Mouse (Mus musculus) limb, embryonic 12.5 days (tissue): ENCODE measurements around the gene Trem2. TPM values are rescaled to one million over a fixed set of nuclear protein-coding genes. Genes with fewer than 3 reads are reported as not detected.

Experiments
- ATAC-seq: fragments of 200-750 bp; cut with Nextera tagmentation; 2 replicates; pipeline ENCODE4 v1.8.0; 2017; ENCODE audit warnings: low read depth, moderate TSS enrichment; ENCODE audit not compliant: insufficient number of reproducible peaks, insufficient read depth, low FRiP score, low TSS enrichment
- H3K27ac ChIP-seq: fragments of 300-500 bp; sonication (generic); 2 replicates; pipeline ENCODE4 v1.5.1; 2016; ENCODE audit warnings: mild to moderate bottlenecking, moderate library complexity
- H3K27me3 ChIP-seq: fragments of 300-500 bp; sonication (generic); 2 replicates; pipeline ENCODE4 v1.6.1; 2016; ENCODE audit warnings: mild to moderate bottlenecking, moderate library complexity
- H3K36me3 ChIP-seq: fragments of 300-500 bp; sonication (generic); 2 replicates; pipeline ENCODE4 v1.6.1; 2016; ENCODE audit warnings: mild to moderate bottlenecking, moderate library complexity
- H3K4me1 ChIP-seq: fragments of 300-500 bp; sonication (generic); replicated peaks from 2 replicates; pipeline ENCODE4 v1.6.1; 2016
- H3K4me2 ChIP-seq: fragments of 300-500 bp; sonication (generic); 2 replicates; pipeline ENCODE4 v1.6.1; 2016; ENCODE audit warnings: mild to moderate bottlenecking, moderate library complexity
- H3K4me3 ChIP-seq: fragments of 300-500 bp; sonication (generic); replicated peaks from 2 replicates; pipeline ENCODE4 v1.5.1; 2016; ENCODE audit warnings: mild to moderate bottlenecking
- H3K9ac ChIP-seq: fragments of 300-500 bp; sonication (generic); replicated peaks from 2 replicates; pipeline ENCODE4 v1.6.1; 2016; ENCODE audit warnings: mild to moderate bottlenecking, moderate library complexity
- H3K9me3 ChIP-seq: fragments of 300-500 bp; sonication (generic); 2 replicates; pipeline ENCODE4 v1.6.1; 2016; ENCODE audit warnings: mild to moderate bottlenecking, moderate library complexity
- WGBS: fragments of 180-500 bp; shearing (Covaris S2); methylation state at CpG from one replicate; pipeline ENCODE4 v1.1.7; 2016; 5-methylcytosine and 5-hydroxymethylcytosine counted together
- polyA plus RNA-seq: library from polyadenylated mRNA; unstranded; fragments of >200 nt; fragmentation: Nextera tagmentation; extraction: Ambion mirVana; gene quantifications from 2 replicates; pipeline ENCODE4 v1.2.1, GENCODE M21; 2016

Trem2 gene
- polyA plus RNA-seq, 1 experiment from 2014 or later: 1.9 TPM

- Histone ChIP-seq H3K4me1 (no peaks in the 10 kb centered on the region), H3K4me3 (no peak overlapping the region), H3K9me3 (no peaks in the 10 kb centered on the region), H3K36me3 (no peaks in the 10 kb centered on the region), H3K27ac (no peak overlapping the region), H3K27me3 (no peaks in the 10 kb centered on the region), H3K4me2 (no peak overlapping the region), H3K9ac (no peak overlapping the region)
- ATAC-seq: no peak
- WGBS: 93% methylated on average over 6 of the region's 6 CpGs
Observed at GRCm38 (mm10) chr17:48325093-48325492, 21.1 kb upstream of the Trem2 start.

- 87% methylated on average over 11 of the region's 11 CpGs for WGBS
- H3K9me3 ChIP-seq: no peaks in the 10 kb centered on the region
Observed at GRCm38 (mm10) chr17:48325638-48326037, 20.6 kb upstream of the Trem2 start.

GRCm38 (mm10) chr17:48326656-48327055 is 19.5 kb upstream of the Trem2 start:
- no peak overlapping the region for H3K9ac ChIP-seq
- H3K4me3 ChIP-seq: no peak overlapping the region
- H3K4me2 ChIP-seq: no peak overlapping the region
- WGBS: 70% methylated on average over 4 of the region's 4 CpGs
- no peak overlapping the region for H3K27ac ChIP-seq
- H3K4me1 ChIP-seq: no peaks in the 10 kb centered on the region
- ATAC-seq: no peak
- no peaks in the 10 kb centered on the region for H3K36me3 ChIP-seq
- no peaks in the 10 kb centered on the region for H3K27me3 ChIP-seq
- no peaks in the 10 kb centered on the region for H3K9me3 ChIP-seq

More at GRCm38 (mm10) chr17:48325638-48326037, 20.6 kb upstream of the Trem2 start:
- no peak for ATAC-seq
- Histone ChIP-seq H3K4me1 (no peaks in the 10 kb centered on the region), H3K27ac (no peak overlapping the region), H3K27me3 (no peaks in the 10 kb centered on the region), H3K9ac (no peak overlapping the region), H3K4me3 (no peak overlapping the region), H3K4me2 (no peak overlapping the region), H3K36me3 (no peaks in the 10 kb centered on the region)

- H3K27me3 ChIP-seq: no peaks in the 10 kb centered on the region
- no peak for ATAC-seq
- H3K9me3 ChIP-seq: no peaks in the 10 kb centered on the region
- no peak overlapping the region for H3K4me2 ChIP-seq
- H3K36me3 ChIP-seq: no peaks in the 10 kb centered on the region
- no peaks in the 10 kb centered on the region for H3K4me1 ChIP-seq
- 89% methylated on average over 2 of the region's 2 CpGs for WGBS
- no peak overlapping the region for H3K27ac ChIP-seq
- H3K4me3 ChIP-seq: no peak overlapping the region
- H3K9ac ChIP-seq: no peak overlapping the region
Observed at GRCm38 (mm10) chr17:48332524-48332923, 13.7 kb upstream of the Trem2 start.

GRCm38 (mm10) chr17:48334186-48334585 is 12.0 kb upstream of the Trem2 start:
- Histone ChIP-seq H3K36me3 (no peaks in the 10 kb centered on the region), H3K4me3 (no peak overlapping the region), H3K4me2 (no peak overlapping the region), H3K4me1 (no peaks in the 10 kb centered on the region), H3K27ac (no peak overlapping the region), H3K9me3 (no peaks in the 10 kb centered on the region), H3K27me3 (no peaks in the 10 kb centered on the region), H3K9ac (no peak overlapping the region)
- 93% methylated on average over 4 of the region's 4 CpGs for WGBS
- ATAC-seq: no peak

GRCm38 (mm10) chr17:48336857-48337256 is 9.3 kb upstream of the Trem2 start:
- Histone ChIP-seq H3K4me1 (no peaks in the 10 kb centered on the region), H3K4me3 (no peak overlapping the region), H3K36me3 (no peaks in the 10 kb centered on the region), H3K9me3 (no peaks in the 10 kb centered on the region), H3K27me3 (no peaks in the 10 kb centered on the region), H3K27ac (no peak overlapping the region), H3K4me2 (no peak overlapping the region), H3K9ac (no peak overlapping the region)
- WGBS: 2% methylated on average over 6 of the region's 6 CpGs
- ATAC-seq: no peak

- H3K9ac ChIP-seq: no peak overlapping the region
- no peaks in the 10 kb centered on the region for H3K4me1 ChIP-seq
- no peaks in the 10 kb centered on the region for H3K9me3 ChIP-seq
- 97% methylated on average over 1 of the region's 1 CpGs for WGBS
- no peak overlapping the region for H3K27ac ChIP-seq
- H3K4me2 ChIP-seq: no peak overlapping the region
- no peak overlapping the region for H3K4me3 ChIP-seq
- no peak for ATAC-seq
- H3K36me3 ChIP-seq: no peaks in the 10 kb centered on the region
- H3K27me3 ChIP-seq: no peaks in the 10 kb centered on the region
Observed at GRCm38 (mm10) chr17:48340267-48340666, 5.9 kb upstream of the Trem2 start.

GRCm38 (mm10) chr17:48341947-48342346 is 4.3 kb upstream of the Trem2 start:
- no peaks in the 10 kb centered on the region for H3K9me3 ChIP-seq
- H3K4me3 ChIP-seq: no peak overlapping the region
- H3K27ac ChIP-seq: no peak overlapping the region
- ATAC-seq: no peak
- H3K4me2 ChIP-seq: no peak overlapping the region
- H3K36me3 ChIP-seq: no peaks in the 10 kb centered on the region
- WGBS: 79% methylated on average over 3 of the region's 3 CpGs
- no peak overlapping the region for H3K9ac ChIP-seq
- H3K4me1 ChIP-seq: no peaks in the 10 kb centered on the region
- H3K27me3 ChIP-seq: peaks cover 7% of the 10 kb centered on the region; the same call in 1 of the 2 replicates

- H3K4me2 ChIP-seq: no peak overlapping the region
- H3K27ac ChIP-seq: no peak overlapping the region
- peaks cover 7% of the 10 kb centered on the region; the same call in 1 of the 2 replicates for H3K27me3 ChIP-seq
- H3K9ac ChIP-seq: no peak overlapping the region
- H3K4me3 ChIP-seq: no peak overlapping the region
- 87% methylated on average over 2 of the region's 2 CpGs for WGBS
- no peaks in the 10 kb centered on the region for H3K9me3 ChIP-seq
- no peaks in the 10 kb centered on the region for H3K4me1 ChIP-seq
- H3K36me3 ChIP-seq: no peaks in the 10 kb centered on the region
- no peak for ATAC-seq
Observed at GRCm38 (mm10) chr17:48343065-48343464, 3.1 kb upstream of the Trem2 start.

- no peak overlapping the region for H3K27ac ChIP-seq
- H3K36me3 ChIP-seq: no peaks in the 10 kb centered on the region
- no peaks in the 10 kb centered on the region for H3K9me3 ChIP-seq
- H3K4me2 ChIP-seq: no peak overlapping the region
- no peak overlapping the region for H3K4me3 ChIP-seq
- no peak overlapping the region for H3K9ac ChIP-seq
- no peaks in the 10 kb centered on the region for H3K4me1 ChIP-seq
- peaks cover 7% of the 10 kb centered on the region; the same call in 1 of the 2 replicates for H3K27me3 ChIP-seq
- ATAC-seq: no peak
- 82% methylated on average over 4 of the region's 4 CpGs for WGBS
Observed at GRCm38 (mm10) chr17:48345824-48346223, 377 bp upstream of the Trem2 start.

GRCm38 (mm10) chr17:48346834-48347233 is 633 bp downstream of the Trem2 start:
- no peak overlapping the region for H3K9ac ChIP-seq
- no peaks in the 10 kb centered on the region for H3K4me1 ChIP-seq
- no peak overlapping the region for H3K4me2 ChIP-seq
- peaks cover 7% of the 10 kb centered on the region; the same call in 1 of the 2 replicates for H3K27me3 ChIP-seq
- H3K4me3 ChIP-seq: no peak overlapping the region
- 65% methylated on average over 4 of the region's 4 CpGs for WGBS
- H3K9me3 ChIP-seq: no peaks in the 10 kb centered on the region
- no peak overlapping the region for H3K27ac ChIP-seq
- no peak for ATAC-seq
- H3K36me3 ChIP-seq: no peaks in the 10 kb centered on the region

GRCm38 (mm10) chr17:48347287-48347686 is 1.1 kb downstream of the Trem2 start:
- Histone ChIP-seq H3K4me1 (no peaks in the 10 kb centered on the region), H3K27me3 (peaks cover 7% of the 10 kb centered on the region; the same call in 1 of the 2 replicates), H3K36me3 (no peaks in the 10 kb centered on the region), H3K9me3 (no peaks in the 10 kb centered on the region), H3K4me2 (no peak overlapping the region), H3K9ac (no peak overlapping the region), H3K27ac (no peak overlapping the region), H3K4me3 (no peak overlapping the region)
- WGBS: 81% methylated on average over 2 of the region's 2 CpGs
- ATAC-seq: no peak
